Mouse (Mus musculus) thymus, postnatal 0 days (tissue): Measurements from ENCODE around the gene Tmem132d. TPM values are rescaled to one million over a fixed set of nuclear protein-coding genes. Genes with fewer than 3 reads are reported as not detected.

Experiments used
- DNase-seq: peaks from one replicate; pipeline ENCODE4 v3.0.0-alpha.2; 2015; ENCODE audit warnings: low spot score
- polyA plus RNA-seq: library from polyadenylated mRNA; unstranded; fragments of >200 nt; fragmentation: Nextera tagmentation; extraction: Ambion mirVana; gene quantifications from 2 replicates; pipeline ENCODE4 v1.2.1, GENCODE M21; 2015

Gene Tmem132d
- polyA plus RNA-seq, 1 experiment from 2014 or later: 0.07 TPM

DNA sequence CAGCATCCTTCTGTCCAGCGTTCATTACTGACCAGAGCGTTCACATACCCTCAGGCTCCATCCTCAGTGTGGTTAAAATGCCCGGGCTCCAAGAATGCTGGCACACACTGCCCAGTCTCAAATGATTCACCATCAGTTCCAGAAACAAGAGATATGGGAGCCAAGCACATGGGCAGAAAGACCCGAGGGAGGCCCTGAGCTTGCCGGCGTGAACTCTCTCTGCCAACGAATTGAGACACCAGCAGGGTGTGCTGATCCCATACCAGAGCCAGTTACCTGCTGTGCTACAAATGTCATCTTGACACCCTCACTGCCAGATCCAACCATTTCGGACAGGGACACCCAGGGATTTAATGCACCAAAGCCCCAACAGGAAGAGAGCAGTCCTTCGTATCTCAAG lies 25.3 kb downstream of the Tmem132d start:
- DNase-seq: no peak

DNA sequence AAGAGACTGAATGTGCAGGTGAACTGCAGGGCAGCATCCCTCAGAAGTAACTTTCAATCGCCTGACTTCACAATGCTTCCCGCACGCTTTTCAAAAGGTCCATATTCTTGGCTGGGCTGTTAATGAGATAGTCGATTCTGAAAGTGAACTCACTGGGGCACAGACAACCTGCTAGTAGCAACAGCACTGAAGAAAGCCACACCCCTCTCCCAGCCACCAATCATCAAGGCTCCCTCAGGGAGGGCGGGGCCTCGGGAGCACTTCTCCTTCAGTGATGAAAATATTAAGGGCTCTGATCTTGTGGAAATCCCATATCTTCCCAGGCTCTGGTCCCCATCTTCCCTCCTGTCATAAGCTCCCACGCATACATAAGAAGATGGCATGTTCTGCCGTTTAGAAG lies 27.8 kb downstream of the Tmem132d start:
- DNase-seq: no peak

- DNase-seq: no peak
Observed at GRCm38 (mm10) chr5:128404223-128404622, 28.7 kb downstream of the Tmem132d start.

DNA sequence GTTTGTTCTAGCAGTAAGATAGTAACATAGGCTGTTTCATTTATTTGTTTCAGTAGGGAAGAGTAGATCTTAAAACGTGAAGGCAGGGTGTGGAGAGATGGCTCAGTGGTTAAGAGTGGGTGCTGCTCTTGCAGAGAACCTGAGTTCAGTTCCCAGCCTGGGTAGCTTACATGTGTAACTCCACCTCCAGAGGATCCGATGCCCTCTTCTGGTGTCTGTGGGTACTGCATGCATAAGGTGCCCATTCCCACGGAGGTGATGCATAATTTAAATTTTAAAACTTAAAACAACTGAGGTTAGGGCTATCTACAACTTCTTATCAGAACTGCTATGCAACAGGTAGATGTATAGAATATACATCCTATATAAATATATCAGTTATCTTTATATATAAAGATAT lies 40.5 kb downstream of the Tmem132d start:
- no peak for DNase-seq

GRCm38 (mm10) chr5:128389665-128390064 lies 43.2 kb downstream of the Tmem132d start:
- no peak for DNase-seq

DNA sequence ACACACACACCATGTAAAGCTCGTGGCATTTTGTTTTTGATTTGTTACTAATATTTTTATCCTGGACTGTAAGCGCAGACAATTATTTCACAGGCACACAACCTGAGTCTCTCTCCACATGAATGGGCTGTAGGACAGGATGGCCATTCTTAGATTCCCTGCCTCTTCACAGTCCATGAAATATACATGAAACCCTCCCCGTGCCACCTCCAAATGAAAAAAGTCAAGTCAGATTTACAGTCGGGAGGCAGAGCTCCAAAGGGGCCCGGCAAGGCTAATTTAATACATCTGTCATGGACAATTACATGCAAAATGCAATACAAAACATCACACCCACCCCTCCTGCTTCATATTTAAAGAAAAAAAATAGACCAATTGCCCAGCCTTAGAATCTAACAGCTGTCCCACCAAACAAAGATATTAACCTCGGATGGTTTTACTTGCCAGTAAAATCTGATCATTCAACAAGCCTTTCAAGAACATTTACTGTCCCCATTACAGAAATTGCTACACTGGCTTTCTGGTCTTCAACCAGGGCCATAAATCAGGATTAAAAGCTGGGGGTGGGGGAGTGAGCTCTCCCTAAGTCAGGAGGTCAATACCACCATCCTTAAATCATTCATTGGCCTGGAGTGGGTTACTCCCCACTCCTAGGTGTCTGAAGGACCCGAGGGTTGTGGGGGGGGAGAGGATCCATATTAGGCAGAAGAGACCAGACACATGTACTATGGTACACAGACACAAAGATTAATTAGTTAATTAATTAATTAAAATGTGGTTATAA lies 44.3 kb downstream of the Tmem132d start:
- no peak for DNase-seq

DNA sequence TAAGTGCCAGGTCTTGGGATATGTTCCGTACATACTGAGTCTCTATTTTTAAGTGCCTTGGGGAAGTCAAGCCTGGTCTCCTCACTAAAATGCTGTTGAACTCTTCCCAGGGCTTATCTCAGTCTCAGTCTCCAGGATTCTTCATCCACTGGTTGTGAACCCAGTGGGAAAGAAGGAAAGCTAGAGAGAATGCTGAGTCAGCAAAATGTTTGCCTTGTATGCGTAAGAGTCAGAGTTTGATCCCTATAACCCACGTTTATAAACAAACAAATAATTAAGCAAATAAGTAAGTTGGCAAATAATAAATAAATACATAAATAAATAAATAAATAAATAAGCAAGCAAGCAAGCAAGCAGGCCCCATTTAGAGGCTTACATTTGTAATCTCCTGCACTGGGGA lies 63.1 kb downstream of the Tmem132d start:
- DNase-seq: no peak

DNA sequence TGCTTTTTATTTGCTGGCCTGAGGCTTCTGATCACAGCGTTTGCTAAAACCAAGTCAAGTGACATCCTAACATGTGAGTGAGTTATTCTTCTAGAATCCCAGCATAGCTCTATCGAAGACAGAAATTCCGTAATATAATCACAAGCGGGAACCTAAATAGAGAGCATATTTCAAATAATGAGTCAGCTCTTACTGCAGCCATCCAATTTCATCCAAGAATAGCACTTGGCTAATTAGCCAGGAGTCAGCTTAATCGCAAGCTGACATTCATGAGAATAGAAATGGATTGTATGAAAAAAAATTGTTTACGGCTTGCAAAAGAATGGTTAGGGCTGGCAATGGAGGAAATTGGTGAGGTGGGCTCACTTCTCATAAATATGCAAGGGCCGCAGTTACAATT lies 63.8 kb downstream of the Tmem132d start:
- no peak for DNase-seq

DNA sequence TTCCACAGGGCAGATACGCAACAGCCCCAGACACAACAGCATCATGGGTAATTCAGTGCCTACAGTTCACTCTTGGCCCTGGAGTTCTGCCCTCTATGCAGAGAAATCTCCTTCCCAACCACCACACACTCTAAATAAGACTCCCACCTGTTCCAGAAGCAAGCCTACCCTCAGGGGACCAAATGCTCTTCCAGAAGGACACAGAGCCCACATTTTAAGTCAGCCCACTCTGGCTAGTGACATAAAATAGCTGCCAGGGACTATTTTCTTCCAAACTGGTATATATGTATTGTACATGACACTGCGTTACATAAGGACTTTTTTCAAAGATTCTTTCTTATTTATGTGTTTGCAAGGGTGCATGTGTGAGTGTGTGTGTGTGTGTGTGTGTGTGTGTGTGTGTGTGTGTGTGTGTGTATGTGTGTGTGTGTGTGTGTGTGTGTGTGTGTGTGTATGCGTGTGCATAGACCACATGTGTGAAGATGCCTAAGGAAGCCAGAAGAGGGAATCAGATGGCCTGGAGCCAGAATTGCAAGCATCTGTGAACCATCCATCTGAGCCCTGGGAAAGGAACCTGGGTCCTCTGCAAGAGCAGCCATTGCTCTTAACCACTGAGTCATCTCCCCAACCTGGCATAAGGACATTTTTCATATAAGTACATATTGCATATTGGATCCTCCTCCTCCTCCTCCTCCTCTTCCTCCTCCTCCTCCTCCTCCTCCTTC lies 67.5 kb downstream of the Tmem132d start:
- no peak for DNase-seq

DNA sequence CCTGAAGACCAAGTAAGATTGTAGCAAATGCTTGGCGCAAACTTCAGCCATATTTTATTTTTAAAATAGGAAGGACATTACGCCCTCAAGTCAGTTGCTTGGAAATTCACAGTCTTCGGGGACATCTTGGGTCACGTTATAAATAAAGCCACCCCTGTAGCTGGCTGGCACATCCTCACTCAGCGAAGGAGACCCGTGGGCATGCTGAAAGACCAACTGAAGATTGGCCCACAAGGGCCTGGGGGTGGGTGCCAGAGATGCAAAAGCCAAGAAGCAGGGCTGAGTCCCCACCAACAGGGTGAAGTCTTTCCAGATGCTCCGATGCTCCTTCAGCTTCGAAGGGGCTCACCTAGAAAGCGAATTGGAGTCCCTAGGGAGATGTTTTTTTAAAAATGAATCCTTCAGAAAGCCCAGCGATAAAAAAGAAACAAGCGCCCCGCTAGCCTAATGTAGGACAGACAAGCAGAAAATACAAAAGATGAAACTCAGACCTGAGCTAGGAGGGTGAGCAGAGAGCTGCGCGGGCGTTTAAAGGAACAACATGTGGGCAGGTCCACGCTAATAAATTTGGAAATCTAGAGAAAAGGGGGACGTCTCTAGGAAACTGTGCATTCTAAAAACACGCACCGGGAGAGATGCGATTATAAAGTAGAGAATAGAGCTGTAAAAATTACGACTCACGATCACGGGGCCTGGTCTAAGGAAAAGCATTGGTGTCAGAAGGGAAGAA lies 71.8 kb downstream of the Tmem132d start:
- DNase-seq: no peak

DNA sequence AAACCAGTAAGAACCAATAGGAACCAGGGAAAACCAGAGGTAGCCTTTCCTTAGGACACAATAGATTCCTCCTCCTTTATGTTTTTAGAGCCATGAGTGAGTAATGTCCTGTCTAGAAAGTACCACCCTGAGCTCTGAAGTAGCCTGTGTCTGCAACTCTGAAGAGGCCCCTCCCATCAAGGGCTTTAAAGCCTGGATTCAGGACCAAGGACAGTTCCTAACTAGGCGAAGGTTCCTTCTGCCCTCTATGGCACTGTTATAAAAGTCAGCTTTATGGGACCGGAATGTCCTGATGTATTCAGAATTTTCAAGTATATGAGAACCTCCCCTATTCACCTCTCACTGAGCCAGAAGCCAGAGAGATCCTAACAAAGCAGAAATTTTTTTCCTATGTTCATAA lies 84.0 kb downstream of the Tmem132d start:
- no peak for DNase-seq

DNA sequence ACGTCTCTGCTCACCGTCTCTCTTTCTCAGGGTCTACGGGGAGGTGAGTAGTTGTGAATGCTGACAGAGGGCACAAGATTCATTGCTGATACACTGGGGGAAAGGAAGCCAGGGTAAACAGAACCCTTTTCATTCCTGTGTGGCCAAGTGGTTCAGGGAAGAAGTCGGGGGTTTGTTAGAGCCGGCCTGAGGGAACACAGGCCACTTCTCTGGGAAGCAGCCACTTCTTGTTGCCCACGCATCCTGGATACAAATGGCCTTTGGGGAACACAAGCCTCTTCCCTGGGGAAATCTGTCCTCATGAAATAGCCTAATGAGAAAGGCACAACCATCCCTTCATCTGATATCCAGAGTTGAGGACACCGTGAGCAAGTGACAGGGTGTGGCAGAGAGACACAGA lies 96.0 kb downstream of the Tmem132d start:
- no peak for DNase-seq

- DNase-seq: no peak
Observed at GRCm38 (mm10) chr5:128332766-128333165, 100.1 kb downstream of the Tmem132d start.

GRCm38 (mm10) chr5:128330351-128330750 lies 102.5 kb downstream of the Tmem132d start:
- DNase-seq: no peak

- DNase-seq: no peak
Observed at GRCm38 (mm10) chr5:128302387-128302786, 130.5 kb downstream of the Tmem132d start.

DNA sequence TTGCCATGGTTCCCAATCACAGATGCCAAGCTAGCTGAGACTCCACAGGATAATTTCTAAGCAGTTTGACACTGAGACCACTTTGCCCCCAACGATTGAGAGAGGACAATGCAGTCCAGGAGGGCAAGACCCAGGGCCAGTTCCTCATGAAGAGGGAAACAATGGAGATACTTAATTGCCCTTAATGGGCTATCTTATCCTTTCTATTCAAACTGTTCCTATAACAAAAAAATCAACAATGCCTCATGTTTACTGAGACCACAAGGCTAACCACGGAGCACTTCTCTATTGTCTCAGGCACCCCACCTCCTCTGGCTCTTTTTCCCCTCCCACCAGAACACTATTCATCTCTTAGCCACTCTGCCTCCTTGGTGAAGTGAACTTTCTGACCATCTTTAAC lies 141.7 kb downstream of the Tmem132d start:
- no peak for DNase-seq

DNA sequence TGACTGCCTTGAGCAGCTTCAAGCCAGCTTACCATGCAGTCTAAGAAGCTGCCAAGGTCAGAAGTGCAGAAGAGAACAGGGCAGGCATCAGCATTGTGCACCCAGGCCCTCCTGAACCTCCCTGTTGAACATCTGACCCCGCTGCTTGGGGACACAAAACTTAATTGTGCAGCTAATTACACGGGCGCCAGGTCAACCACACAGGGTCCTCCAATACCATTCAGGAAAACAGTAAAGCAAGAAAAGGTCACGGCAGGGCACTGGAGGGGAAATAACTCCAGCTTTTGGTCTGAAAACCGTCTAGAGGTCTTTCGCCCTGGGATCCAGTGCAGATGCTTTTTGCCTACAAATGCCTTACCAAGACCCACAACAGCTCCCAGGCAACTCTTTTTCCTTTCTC lies 159.6 kb downstream of the Tmem132d start:
- no peak for DNase-seq

- no peak for DNase-seq
Observed at GRCm38 (mm10) chr5:128267366-128267765, 165.5 kb downstream of the Tmem132d start.

GRCm38 (mm10) chr5:128244219-128244618 lies 188.7 kb downstream of the Tmem132d start:
- no peak for DNase-seq

GRCm38 (mm10) chr5:128236638-128237335 lies 196.1 kb downstream of the Tmem132d start:
- no peak for DNase-seq

GRCm38 (mm10) chr5:128235611-128236010 lies 197.3 kb downstream of the Tmem132d start:
- no peak for DNase-seq

DNA sequence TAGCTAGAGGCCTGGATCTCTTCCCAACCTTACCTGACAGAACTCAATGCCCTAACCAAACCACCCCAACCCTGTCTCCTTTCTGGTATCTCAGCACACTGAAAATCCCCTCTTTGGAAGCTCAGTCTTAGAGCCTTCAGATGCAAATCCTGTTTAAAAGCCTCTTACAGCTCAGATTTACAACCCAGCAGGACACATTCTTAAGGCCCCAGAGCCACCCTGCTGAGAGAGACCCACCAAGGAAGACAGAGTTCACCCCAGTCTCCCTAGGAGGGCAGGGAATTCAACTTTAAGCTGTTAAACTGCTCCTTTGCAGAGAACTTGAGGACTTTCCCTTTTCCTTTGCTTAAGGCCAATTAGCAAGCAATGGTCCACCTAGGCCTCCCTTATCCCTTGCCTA lies 199.8 kb downstream of the Tmem132d start:
- DNase-seq: no peak
